Mouse (Mus musculus): Measurements from ENCODE around the gene Tle4. TPM values are rescaled to one million over a fixed set of nuclear protein-coding genes. Genes with fewer than 3 reads are reported as not detected.
A peak's percentile ranks its signal among the peaks of the same experiment; 100 is the strongest.

Tle4 gene
- polyA plus RNA-seq, 1 experiment from 2014 or later, result 35.5 TPM

DNA sequence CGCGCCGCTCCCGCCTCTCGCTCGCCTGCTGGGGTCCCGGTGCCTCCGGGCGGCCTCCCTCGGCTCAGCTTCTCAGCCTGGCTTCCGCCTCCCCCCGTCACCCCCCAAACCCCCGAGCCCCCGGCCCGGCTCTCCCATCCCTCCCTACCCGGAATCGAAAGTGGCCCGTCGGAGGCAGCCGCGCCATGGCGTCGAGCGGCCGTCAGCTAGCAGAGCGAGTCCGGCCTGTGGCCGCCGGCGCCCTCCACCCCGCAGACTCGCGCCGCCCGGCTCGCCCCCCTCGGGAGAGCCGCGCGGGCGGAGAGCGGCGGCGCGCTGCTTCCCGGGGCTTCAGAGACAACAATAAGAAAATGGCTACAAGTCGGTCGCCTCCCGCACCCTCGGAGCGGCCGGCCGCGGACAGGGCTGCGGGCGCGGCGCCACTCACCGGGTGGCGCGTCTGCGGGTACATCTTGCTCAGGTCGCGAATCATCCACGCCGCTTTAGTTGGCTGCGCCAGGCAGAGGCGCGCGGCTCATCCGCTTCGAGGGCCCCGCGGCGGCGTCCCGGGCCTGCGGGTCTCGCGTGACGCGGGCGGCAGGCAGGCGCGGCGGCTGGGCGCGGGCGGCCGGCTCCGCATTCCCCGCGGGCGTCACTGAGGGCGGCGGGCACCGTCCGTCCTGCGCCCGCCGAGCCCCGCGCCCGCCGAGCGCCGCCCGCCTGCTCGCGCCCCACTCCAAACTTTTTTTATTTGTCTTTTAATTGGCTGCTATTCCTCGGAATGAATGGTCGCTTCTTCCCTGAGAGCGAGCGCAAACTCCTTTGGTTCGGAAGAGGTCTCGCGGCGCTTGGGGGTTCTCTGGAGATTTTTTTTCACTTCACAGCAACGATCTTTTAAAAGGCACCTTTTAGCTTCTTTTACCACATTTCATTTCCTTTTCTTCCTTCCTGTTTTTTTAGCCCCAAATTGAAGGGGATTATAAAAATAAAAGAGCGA, 622 bp downstream of the Tle4 start:
- Histone ChIP-seq H3K27ac (replicated peaks; ENCODE audit: low read depth, low read length) (peak overlapping the region; percentile 96), H3K4me2 (ENCODE audit: low read depth, low read length) (peak overlapping the region; percentile 58), H3K36me3 (replicated peaks; ENCODE audit: control insufficient read depth, insufficient read depth, low read depth, low read length) (no peaks in the 10 kb centered on the region), H3K9ac (replicated peaks; ENCODE audit: low read length) (peak overlapping the region; percentile 97), H3K4me3 (ENCODE audit: low read depth, low read length) (peak overlapping the region; percentile 92), H3K27me3 (ENCODE audit: control insufficient read depth, insufficient read depth, low read length) (no peaks in the 10 kb centered on the region), H3K9me3 (replicated peaks; ENCODE audit: control insufficient read depth, low read length) (no peaks in the 10 kb centered on the region), H3K4me1 (ENCODE audit: control insufficient read depth, insufficient read depth, low read length) (no peaks in the 10 kb centered on the region; the same call in 1 of the 2 replicates)
- under 1% methylated on average over 97 of the region's 120 CpGs for WGBS
- ATAC-seq (replicated peaks; ENCODE audit: insufficient number of reproducible peaks, low FRiP score, low TSS enrichment, low read depth) (no peak), DNase-seq (ENCODE audit: low spot score) (peak; percentile 74)

DNA sequence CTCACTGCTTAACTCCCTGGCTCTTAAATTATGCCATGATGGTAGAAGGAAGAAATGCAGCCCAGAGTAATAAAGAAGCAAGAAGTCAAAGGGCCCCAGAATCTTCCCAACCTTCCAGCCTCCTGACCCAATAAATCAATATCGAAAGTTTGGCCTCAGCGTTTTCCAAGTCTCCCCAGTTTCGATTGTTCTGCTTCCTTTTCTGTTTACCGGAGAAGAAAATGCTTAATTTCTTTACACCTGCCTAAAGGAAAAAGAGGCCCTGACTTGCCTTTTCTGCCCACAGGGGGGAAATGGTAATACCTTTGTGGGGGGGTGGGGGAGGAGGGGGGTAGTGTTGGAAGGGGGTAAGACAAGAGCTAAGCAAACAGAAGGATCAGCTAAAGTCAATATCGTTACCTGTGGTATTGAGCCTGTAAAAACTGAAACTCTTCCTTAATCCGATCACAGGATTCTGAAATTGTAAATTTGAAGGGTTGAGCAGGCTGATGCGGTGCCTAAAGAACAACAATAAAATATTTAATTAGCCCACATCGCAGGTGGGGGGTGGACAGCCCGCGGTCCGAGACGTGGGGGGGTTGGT, 1.4 kb downstream of the Tle4 start:
- Histone ChIP-seq H3K4me1 (ENCODE audit: control insufficient read depth, insufficient read depth, low read length) (no peaks in the 10 kb centered on the region; the same call in 1 of the 2 replicates), H3K9ac (replicated peaks; ENCODE audit: low read length) (peak overlapping the region; percentile 97), H3K27me3 (ENCODE audit: control insufficient read depth, insufficient read depth, low read length) (no peaks in the 10 kb centered on the region), H3K4me3 (ENCODE audit: low read depth, low read length) (peak overlapping the region; percentile 92), H3K27ac (replicated peaks; ENCODE audit: low read depth, low read length) (peak overlapping the region; percentile 96), H3K4me2 (ENCODE audit: low read depth, low read length) (peak overlapping the region; percentile 58), H3K36me3 (replicated peaks; ENCODE audit: control insufficient read depth, insufficient read depth, low read depth, low read length) (no peaks in the 10 kb centered on the region), H3K9me3 (replicated peaks; ENCODE audit: control insufficient read depth, low read length) (no peaks in the 10 kb centered on the region)
- under 1% methylated on average over 12 of the region's 12 CpGs for WGBS
- DNase-seq (ENCODE audit: low spot score) (no peak), ATAC-seq (replicated peaks; ENCODE audit: insufficient number of reproducible peaks, low FRiP score, low TSS enrichment, low read depth) (no peak)

GRCm38 (mm10) chr19:14595390-14595997, 2.4 kb downstream of the Tle4 start:
- no peaks in the 10 kb centered on the region for H3K27me3 ChIP-seq (ENCODE audit: control insufficient read depth, insufficient read depth, low read length)
- H3K4me1 ChIP-seq (ENCODE audit: control insufficient read depth, insufficient read depth, low read length), result no peaks in the 10 kb centered on the region; the same call in 1 of the 2 replicates
- 20% methylated on average over 11 of the region's 11 CpGs for WGBS
- peak overlapping the region; percentile 58 for H3K4me2 ChIP-seq (ENCODE audit: low read depth, low read length)
- H3K9ac ChIP-seq (replicated peaks; ENCODE audit: low read length), result peak overlapping the region; percentile 40
- DNase-seq (ENCODE audit: low spot score) (no peak), ATAC-seq (replicated peaks; ENCODE audit: insufficient number of reproducible peaks, low FRiP score, low TSS enrichment, low read depth) (no peak)
- H3K9me3 ChIP-seq (replicated peaks; ENCODE audit: control insufficient read depth, low read length), result no peaks in the 10 kb centered on the region
- H3K36me3 ChIP-seq (replicated peaks; ENCODE audit: control insufficient read depth, insufficient read depth, low read depth, low read length), result no peaks in the 10 kb centered on the region
- H3K27ac ChIP-seq (replicated peaks; ENCODE audit: low read depth, low read length), result no peak overlapping the region
- peak overlapping the region; percentile 92 for H3K4me3 ChIP-seq (ENCODE audit: low read depth, low read length)

DNA sequence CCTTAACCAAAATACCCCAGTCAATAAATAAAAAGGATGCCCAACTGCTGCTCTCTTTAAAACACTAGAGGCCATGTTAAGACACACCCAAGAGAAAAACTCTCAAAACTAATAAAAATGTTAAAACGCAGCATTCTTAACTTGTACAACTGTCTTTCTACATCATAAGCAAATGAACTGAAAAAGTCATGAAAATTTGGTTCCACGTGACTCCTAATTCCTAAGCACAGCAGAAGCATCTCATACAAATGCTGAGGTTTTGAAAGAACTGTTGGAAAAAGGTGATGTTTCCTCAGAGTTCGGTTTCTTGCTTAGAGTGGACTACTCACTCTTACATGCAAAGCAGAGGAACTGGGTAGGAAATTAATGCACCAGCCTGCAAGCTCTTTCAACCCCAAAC, 3.3 kb downstream of the Tle4 start:
- H3K36me3 ChIP-seq (replicated peaks; ENCODE audit: control insufficient read depth, insufficient read depth, low read depth, low read length), result no peaks in the 10 kb centered on the region
- H3K9me3 ChIP-seq (replicated peaks; ENCODE audit: control insufficient read depth, low read length), result no peaks in the 10 kb centered on the region
- DNase-seq (ENCODE audit: low spot score) (no peak), ATAC-seq (replicated peaks; ENCODE audit: insufficient number of reproducible peaks, low FRiP score, low TSS enrichment, low read depth) (no peak)
- WGBS, result 69% methylated on average over 3 of the region's 3 CpGs
- H3K9ac ChIP-seq (replicated peaks; ENCODE audit: low read length), result no peak overlapping the region
- peak overlapping the region; percentile 9 for H3K4me3 ChIP-seq (ENCODE audit: low read depth, low read length)
- H3K27ac ChIP-seq (replicated peaks; ENCODE audit: low read depth, low read length), result no peak overlapping the region
- H3K27me3 ChIP-seq (ENCODE audit: control insufficient read depth, insufficient read depth, low read length), result no peaks in the 10 kb centered on the region
- H3K4me2 ChIP-seq (ENCODE audit: low read depth, low read length), result peak overlapping the region; percentile 21; the same call in 1 of the 2 replicates
- H3K4me1 ChIP-seq (ENCODE audit: control insufficient read depth, insufficient read depth, low read length), result no peaks in the 10 kb centered on the region

GRCm38 (mm10) chr19:14591809-14592535, 5.9 kb downstream of the Tle4 start:
- no peaks in the 10 kb centered on the region for H3K36me3 ChIP-seq (replicated peaks; ENCODE audit: control insufficient read depth, insufficient read depth, low read depth, low read length)
- no peak overlapping the region for H3K4me2 ChIP-seq (ENCODE audit: low read depth, low read length)
- 42% methylated on average over 10 of the region's 10 CpGs for WGBS
- no peak overlapping the region for H3K4me3 ChIP-seq (ENCODE audit: low read depth, low read length)
- peak; percentile 59 for DNase-seq (ENCODE audit: low spot score)
- H3K27me3 ChIP-seq (ENCODE audit: control insufficient read depth, insufficient read depth, low read length), result no peaks in the 10 kb centered on the region
- no peaks in the 10 kb centered on the region for H3K9me3 ChIP-seq (replicated peaks; ENCODE audit: control insufficient read depth, low read length)
- no peak overlapping the region for H3K9ac ChIP-seq (replicated peaks; ENCODE audit: low read length)
- ATAC-seq (replicated peaks; ENCODE audit: insufficient number of reproducible peaks, low FRiP score, low TSS enrichment, low read depth), result no peak
- H3K27ac ChIP-seq (replicated peaks; ENCODE audit: low read depth, low read length), result no peak overlapping the region
- no peaks in the 10 kb centered on the region; the same call in 1 of the 2 replicates for H3K4me1 ChIP-seq (ENCODE audit: control insufficient read depth, insufficient read depth, low read length)

DNA sequence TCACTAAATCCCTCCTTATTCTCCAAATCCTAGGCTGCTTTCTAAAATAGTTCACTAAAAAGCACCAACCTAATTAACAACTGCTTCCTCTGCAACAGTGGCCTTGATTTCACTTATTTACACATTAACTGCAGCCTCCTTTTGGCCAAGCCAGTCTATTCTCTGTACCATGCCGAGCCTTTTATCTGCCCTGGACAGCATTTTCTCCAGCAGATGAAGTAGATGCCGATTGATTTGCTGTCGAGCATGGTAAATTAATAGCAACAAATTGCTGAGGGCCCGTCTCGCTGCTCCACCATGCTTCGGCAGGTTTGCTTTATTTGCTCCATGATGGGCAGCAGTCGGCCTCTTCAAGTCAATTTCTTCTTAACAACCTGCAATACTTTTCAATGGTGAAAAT, 7.7 kb downstream of the Tle4 start:
- H3K27ac ChIP-seq (replicated peaks; ENCODE audit: low read depth, low read length), result no peak overlapping the region
- H3K9ac ChIP-seq (replicated peaks; ENCODE audit: low read length), result no peak overlapping the region
- no peaks in the 10 kb centered on the region for H3K9me3 ChIP-seq (replicated peaks; ENCODE audit: control insufficient read depth, low read length)
- no peak overlapping the region for H3K4me2 ChIP-seq (ENCODE audit: low read depth, low read length)
- H3K4me1 ChIP-seq (ENCODE audit: control insufficient read depth, insufficient read depth, low read length), result no peaks in the 10 kb centered on the region; the same call in 1 of the 2 replicates
- ATAC-seq (replicated peaks; ENCODE audit: insufficient number of reproducible peaks, low FRiP score, low TSS enrichment, low read depth), result no peak
- 43% methylated on average over 7 of the region's 7 CpGs for WGBS
- no peaks in the 10 kb centered on the region for H3K27me3 ChIP-seq (ENCODE audit: control insufficient read depth, insufficient read depth, low read length)
- H3K36me3 ChIP-seq (replicated peaks; ENCODE audit: control insufficient read depth, insufficient read depth, low read depth, low read length), result no peaks in the 10 kb centered on the region
- no peak overlapping the region for H3K4me3 ChIP-seq (ENCODE audit: low read depth, low read length)
- DNase-seq (ENCODE audit: low spot score), result no peak

DNA sequence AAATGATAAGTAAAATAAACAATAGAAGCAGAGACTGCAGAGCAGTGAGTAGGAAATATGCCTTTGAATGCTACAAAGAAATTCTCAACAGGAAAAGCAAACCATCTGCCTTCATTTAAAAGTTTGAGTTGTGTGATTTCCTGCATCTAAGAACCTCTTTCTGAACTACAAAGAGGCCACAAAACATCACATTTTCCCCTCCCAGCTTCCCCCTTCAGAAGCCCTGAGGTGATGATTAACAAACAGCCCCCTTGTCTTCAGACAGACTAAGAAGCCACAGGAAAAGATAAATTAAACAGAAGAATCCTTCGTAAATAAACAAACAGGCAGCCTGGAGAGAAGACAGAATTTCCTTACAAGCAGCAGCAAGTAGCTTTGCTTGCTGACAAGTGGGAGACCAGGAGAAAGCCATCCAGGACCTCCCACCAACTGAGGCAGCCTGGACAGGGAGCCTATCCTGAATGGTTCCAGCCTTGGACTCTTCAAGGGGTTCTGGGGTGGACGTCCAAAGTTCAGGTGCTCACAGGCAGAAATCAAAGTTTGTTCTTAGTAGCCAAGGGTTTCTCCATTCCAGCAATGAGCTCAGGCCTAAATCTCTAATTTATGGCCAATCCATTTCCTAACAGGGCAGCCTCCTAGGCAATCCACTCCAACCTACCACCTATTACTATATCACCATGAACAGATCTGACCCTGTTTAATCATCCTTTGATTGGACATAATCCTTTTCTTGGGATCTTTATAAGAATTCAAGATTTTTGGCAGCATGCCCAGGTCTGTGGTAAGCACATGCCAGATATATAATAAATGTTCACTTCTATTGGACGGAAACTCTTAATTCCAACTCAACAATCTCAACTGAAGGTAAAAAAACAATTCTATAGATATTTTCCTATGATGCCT, 9.4 kb downstream of the Tle4 start:
- no peak overlapping the region for H3K4me3 ChIP-seq (ENCODE audit: low read depth, low read length)
- H3K9ac ChIP-seq (replicated peaks; ENCODE audit: low read length), result no peak overlapping the region
- H3K27ac ChIP-seq (replicated peaks; ENCODE audit: low read depth, low read length), result no peak overlapping the region
- DNase-seq (ENCODE audit: low spot score) (peak; percentile 56), ATAC-seq (replicated peaks; ENCODE audit: insufficient number of reproducible peaks, low FRiP score, low TSS enrichment, low read depth) (no peak)
- H3K36me3 ChIP-seq (replicated peaks; ENCODE audit: control insufficient read depth, insufficient read depth, low read depth, low read length), result no peaks in the 10 kb centered on the region
- 28% methylated on average over 3 of the region's 3 CpGs for WGBS
- H3K9me3 ChIP-seq (replicated peaks; ENCODE audit: control insufficient read depth, low read length), result no peaks in the 10 kb centered on the region
- no peaks in the 10 kb centered on the region for H3K27me3 ChIP-seq (ENCODE audit: control insufficient read depth, insufficient read depth, low read length)
- H3K4me1 ChIP-seq (ENCODE audit: control insufficient read depth, insufficient read depth, low read length), result no peaks in the 10 kb centered on the region; the same call in 1 of the 2 replicates
- no peak overlapping the region for H3K4me2 ChIP-seq (ENCODE audit: low read depth, low read length)
